Mouse (Mus musculus): ENCODE data around the gene Plekhb2.

The Plekhb2 gene

DNA sequence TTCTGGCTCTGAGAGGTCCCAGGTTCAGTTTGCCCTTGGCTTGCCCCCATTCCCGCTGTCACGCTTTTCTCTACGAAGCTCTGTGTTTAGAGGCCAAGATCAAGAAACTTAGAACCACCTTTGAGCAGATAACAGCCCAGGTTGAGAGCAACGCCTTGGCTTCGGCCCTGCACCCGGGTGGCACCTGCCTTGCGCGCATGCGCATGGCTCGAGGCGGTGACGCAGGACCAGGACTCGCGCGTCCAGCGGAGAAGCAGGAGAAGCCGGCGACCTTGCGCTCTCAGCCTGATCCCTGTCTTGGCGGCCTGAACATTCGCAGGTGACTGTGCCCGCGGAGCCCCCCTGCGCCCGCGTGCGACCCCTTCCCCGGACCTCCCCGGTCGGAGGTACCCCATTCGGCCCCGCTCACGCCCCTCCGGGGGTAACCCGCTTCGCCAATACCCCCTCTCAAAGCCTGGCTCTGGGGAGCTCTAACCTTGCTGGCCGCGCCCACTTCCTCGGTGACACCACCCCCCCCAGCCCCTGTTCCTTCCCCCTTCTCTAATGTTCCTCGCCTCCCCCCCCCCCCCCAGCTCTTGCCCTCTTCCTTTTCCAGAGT lies at the start of gene Plekhb2:
TSS of gene Plekhb2 (plus strand) at position 232 of the 598 bp plus-strand sequence.
- in situ Hi-C loops (cut with MboI; ENCODE audit: low sequenced_read_pairs): loop anchor here (25.0 kb wide), 1 partner anchor 363 kb away; the partner anchor contains the start of gene Prss39

DNA sequence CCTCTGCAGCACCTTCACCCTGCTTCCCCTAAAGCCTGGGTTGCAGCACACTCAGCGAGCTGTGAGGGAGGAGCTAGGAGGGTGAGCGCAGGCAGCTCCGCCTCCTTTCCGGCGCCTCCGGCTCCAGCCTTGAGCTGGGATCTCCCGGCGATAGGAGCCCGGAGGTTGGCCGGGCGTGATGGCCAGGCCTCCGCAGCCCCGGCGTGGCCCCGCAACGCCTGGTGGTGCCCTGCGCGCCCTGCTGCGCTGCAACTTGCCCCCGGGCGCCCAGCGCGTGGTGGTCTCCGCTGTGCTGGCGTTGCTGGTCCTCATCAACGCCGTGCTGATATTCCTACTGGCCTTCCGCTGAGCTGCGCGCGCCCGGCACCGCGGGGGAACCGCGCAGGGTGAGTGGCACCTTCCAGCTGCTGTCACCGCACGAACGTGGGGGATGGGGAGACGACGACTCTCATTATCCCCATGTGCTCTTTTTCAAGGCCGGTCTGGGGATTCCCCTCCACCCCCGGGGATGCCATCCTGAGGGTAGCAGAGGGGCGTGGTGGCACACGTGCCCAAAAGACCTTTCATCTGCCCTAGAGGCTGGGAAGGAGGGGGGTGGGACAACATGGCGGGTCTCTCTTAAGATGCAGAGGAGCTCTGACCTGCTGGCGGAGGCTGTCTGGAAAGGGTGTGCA lies 48.0 kb upstream of the Plekhb2 start:
- in situ Hi-C loops (cut with MboI; ENCODE audit: low sequenced_read_pairs): no loop called here

DNA sequence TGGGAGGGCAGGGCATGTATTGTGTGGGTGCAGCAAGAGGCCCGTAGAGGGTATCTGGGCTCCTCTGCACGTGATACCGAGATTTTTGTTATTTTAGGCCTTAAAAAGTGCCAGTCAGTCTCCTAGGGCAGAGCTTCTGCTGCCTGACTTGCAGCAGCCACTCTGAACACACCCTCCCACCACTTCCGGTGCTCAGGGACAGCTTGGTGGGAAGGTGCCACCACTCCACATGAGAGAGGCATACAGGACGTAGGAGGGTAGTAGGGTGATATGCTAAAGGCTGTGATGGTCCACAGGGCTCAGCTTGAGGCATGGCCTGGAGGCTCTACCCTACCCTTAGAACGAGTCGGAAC lies 47.5 kb upstream of the Plekhb2 start:
- in situ Hi-C loops (cut with MboI; ENCODE audit: low sequenced_read_pairs): no loop called here

DNA sequence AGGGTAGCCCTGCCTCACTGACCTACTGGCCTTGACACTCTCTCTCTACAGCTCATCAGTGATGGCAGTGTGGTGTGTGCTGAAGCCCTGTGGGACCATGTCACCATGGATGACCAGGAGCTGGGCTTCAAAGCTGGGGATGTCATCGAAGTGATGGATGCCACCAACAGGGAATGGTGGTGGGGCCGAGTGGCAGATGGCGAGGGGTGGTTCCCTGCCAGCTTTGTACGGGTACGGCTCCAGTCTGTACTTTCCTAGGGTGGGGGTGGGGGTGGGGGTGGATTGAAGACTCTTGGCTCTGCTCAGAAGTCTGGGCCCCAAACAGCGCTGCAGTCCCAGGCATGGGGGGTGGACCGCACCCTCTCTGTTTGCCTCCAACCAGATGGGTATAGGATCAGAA lies 44.9 kb upstream of the Plekhb2 start:
- in situ Hi-C loops (cut with MboI; ENCODE audit: low sequenced_read_pairs): no loop called here

DNA sequence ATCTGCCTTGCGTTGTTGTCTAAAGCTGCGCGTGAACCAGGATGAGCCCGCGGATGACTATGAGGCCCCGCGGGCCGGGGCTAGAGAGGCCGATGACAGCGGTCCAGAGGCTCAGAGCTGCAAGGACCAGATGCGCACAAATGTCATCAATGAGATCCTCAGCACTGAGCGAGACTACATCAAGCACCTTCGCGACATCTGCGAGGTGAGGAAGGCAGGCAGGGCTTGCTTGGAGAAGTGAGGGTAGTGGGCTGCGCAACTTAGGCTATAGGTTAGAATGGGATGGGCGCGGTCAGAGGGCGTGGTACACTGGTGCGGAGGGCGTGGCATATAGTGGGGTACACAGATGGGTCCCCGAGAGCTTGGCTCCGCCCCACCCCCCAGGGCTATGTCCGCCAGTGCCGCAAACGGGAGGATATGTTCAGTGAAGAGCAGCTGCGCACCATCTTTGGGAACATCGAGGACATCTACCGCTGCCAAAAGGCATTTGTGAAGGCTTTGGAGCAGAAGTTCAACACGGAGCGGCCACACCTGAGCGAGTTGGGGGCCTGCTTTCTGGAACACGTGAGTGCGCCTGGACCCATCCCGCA lies 43.8 kb upstream of the Plekhb2 start:
- in situ Hi-C loops (cut with MboI; ENCODE audit: low sequenced_read_pairs): no loop called here

DNA sequence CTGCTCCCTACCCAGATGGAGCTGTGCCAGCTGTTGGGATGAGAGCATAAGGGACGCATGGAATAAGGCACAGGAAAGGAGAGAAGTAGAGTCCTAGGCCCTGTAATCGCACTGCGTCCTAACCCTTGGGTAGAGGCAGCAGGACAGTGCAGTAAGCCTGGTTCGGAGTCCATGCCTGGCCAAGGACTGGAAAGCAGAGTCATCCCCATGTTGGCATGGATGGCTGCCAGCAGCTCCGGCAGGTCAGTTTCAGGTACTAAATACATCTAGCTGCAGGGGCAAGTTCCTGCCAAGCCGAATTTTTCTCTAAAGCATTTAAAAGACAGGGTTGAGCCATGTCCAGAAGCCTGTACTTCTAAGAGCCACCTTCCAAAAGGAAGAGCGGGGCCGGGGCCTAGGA lies 41.3 kb upstream of the Plekhb2 start:
- in situ Hi-C loops (cut with MboI; ENCODE audit: low sequenced_read_pairs): no loop called here

DNA sequence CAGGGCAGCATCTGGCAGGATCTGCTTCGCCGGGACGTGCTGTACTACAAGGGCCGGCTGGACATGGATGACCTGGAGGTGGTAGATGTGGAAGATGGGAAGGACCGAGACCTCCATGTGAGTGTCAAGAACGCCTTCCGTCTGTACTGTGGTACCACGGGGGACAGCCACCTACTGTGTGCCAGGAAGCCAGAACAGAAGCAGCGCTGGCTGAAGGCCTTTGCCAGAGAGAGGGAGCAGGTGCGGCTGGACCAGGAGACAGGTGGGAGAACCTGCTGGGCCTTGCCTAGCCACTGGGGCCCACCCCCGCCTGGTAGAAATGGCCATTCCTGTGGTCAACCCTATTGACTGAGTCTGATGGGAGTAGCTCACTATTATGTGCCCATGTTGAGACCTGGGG lies 39.5 kb upstream of the Plekhb2 start:
- in situ Hi-C loops (cut with MboI; ENCODE audit: low sequenced_read_pairs): no loop called here

DNA sequence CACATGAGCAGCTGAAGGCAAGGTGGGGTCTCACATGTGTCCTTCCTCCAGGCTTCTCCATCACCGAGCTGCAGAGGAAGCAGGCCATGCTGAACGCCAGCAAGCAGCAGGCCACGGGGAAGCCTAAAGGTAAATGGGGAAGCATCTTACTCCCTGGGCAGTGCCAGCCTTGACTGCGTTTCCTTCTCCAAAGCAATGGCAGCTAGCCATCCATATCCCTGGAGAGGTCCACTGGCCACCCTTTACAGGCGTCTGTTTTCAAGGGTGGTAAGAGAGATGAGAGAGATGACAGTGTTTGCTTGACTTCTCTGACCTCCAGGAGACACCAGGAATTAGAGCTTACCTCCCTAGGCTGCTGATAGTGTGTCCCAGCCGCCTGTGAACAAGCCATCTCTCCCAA lies 38.7 kb upstream of the Plekhb2 start:
- in situ Hi-C loops (cut with MboI; ENCODE audit: low sequenced_read_pairs): no loop called here

DNA sequence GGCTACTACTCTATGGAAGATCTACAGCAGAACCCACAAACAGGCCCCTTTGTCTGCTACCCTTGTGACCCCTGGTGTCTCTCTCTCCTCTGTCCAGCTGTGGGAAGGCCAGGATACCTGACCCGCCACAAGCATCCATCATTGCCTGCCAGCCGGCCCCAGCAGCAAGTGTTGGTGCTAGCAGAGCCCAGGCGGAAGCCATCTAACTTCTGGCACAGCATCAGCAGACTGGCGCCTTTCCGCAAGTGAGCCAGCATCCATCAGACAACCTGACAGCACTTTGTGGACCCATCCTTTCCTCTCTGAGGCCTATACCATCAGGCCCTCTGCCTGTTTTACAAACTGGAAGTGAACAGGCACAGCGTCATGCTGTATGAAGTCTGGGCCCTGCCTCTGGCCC lies 38.2 kb upstream of the Plekhb2 start:
- in situ Hi-C loops (cut with MboI; ENCODE audit: low sequenced_read_pairs): no loop called here

DNA sequence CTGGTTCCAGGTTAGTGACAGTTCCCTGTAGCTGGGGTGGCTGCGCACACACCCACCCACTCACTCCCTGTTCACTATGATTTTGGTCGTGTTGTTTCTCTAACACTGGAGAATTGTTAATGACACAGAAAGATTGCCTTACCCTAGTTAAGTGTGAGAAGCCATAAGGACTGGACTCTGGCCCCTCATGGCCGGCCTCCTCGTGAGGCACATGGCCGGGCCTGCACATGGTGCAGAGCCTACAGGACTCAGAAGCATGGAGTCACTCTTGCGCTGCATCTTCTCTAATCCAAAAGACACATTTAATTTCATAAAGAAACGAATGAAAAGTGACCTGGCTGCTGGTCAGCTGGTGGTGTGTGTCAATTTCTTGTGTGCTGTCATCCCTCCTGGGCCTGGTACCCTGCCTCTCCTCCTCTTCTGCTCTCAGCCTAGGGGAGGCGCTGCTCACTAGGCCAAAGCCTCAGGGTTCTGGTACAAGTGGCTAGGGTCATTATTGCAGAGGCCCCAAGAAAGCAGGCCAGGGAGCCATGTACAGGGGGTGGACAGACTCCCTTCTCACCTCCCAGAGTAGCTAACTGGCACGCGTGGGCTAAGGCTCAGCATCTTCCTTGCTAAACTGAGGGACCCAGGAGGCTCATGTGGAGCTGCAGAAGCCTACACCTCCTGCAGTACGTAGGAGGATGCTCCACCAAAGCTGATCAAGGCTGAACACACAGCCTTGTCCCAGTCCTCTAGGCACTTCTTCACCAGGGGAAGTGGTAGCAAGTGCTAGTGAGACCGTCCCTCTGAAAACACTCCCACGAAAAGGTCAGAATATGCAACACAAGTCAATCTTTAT lies 37.1 kb upstream of the Plekhb2 start:
- in situ Hi-C loops (cut with MboI; ENCODE audit: low sequenced_read_pairs): no loop called here

DNA sequence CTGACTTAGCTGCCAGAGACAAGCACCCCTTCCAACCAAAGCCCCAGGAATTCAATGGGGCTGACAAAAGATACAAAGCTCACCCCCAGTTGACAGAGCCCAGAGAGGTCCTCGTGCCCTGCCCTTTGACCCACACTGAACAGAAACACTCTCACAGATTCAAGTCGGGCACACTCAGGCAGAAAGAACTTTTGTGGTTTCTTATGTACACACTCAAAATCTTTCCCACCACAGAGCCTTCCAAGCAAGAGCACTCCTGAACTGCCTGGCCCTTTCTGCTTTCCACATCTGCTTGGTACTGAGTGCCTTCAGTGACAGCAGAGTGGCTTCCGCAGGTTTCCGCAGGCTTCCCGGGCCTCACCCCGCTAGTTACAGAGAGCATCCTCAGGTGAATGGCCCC lies 33.9 kb upstream of the Plekhb2 start:
- in situ Hi-C loops (cut with MboI; ENCODE audit: low sequenced_read_pairs): no loop called here

DNA sequence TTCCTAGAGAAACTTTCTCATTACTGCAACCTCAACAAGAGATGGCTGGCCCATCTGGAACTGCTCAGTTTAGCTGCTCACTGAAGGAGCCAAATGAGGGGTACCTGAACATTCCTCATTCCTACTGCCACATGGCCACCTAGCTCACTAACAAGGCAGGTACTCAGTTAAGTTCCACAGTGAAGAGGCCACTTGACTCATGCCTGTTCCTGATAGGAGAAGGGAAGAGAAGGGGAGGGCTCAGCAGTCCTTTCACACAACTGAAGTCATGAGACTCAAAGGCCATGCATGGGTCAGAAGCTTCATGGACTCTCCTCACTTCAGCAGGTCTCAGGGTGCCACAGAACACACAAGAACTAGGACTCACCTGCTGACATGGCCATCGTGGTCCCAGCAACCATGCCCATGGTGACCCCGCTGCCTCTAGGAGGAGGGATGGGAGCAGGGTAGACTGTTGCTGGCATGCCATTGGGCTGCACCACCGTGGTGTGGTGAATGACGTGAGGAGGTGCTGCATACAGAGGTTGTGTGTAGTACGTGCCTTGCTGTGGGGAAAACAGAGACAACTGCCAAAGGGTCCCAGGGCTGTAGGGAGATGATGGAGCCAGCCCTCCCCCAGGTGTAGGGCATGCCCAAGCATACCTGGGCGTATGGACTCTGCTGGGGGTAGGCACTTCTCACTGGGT lies 30.4 kb upstream of the Plekhb2 start:
- in situ Hi-C loops (cut with MboI; ENCODE audit: low sequenced_read_pairs): no loop called here

DNA sequence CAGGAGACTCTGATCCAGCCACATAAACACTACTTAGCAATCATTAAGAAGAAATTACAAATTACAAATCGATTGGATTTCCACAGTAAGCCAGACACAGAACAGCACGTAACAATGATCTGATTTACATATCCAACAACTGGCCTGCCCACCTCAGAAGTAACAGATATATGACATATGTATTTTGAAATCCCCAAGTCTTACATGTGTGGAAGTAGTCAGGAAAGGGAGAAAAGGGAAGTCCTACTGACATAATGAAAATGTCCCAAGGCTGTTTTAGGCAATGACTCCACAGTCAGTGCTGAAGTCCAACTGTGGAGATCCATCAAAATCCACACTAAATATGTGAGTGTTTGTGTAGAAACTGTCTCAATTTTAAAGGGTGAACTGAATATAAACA lies 28.4 kb upstream of the Plekhb2 start:
- in situ Hi-C loops (cut with MboI; ENCODE audit: low sequenced_read_pairs): no loop called here

DNA sequence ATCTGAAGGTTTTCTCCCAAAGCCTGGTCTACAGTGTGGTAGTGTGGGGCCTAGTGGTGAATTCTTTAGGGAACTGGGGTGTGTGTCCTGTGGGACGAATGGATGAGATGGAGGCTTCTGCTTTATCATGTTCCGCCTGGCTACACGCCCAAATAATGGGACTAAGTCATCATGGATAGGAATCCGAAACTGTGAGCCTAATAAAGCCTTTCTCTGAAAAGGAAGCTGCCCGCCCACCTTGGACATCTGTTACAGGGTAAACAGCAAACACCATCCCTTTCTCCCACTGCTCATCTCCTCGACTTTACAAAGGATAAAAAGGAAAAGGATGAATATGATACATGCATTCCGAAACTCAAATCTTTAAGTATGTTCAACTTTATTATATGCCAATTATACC lies 27.8 kb upstream of the Plekhb2 start:
- in situ Hi-C loops (cut with MboI; ENCODE audit: low sequenced_read_pairs): no loop called here

DNA sequence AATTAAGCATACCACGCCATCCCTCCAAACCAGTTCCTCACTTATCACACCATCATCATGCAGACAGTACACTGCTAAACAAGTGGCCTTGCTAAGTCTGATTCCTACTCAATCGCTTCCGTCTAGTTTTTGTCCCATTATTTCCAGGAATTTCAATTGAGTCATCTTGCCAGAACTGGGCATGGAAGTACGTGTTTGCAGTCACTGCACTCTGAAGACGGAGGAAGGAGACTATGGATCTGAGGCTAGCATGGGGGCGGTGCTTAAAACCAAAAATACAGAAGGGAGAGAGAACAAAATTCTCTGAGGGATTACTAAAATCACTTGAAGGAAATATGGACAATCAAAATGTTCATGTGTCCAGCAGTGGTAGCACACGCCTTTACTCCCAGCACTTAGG lies 27.0 kb upstream of the Plekhb2 start:
- in situ Hi-C loops (cut with MboI; ENCODE audit: low sequenced_read_pairs): no loop called here

DNA sequence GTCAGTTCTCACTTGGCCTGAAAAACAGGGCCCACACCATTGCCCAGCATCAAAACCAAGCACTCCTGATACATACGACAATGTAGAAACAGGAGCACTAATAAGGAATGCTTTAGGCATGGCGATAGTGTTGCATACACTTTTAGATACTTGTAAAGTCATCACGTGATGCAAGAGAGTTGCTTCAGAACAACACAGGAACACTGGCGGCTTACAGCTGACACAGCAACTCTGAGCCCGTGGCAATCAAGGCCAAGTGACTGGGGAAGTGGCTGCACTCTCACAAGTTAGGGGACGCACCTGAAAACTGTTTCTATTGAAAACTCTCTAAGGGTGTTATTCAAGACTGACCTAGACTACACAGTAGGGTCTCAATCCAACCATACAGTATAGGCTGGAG lies 26.4 kb upstream of the Plekhb2 start:
- in situ Hi-C loops (cut with MboI; ENCODE audit: low sequenced_read_pairs): no loop called here

DNA sequence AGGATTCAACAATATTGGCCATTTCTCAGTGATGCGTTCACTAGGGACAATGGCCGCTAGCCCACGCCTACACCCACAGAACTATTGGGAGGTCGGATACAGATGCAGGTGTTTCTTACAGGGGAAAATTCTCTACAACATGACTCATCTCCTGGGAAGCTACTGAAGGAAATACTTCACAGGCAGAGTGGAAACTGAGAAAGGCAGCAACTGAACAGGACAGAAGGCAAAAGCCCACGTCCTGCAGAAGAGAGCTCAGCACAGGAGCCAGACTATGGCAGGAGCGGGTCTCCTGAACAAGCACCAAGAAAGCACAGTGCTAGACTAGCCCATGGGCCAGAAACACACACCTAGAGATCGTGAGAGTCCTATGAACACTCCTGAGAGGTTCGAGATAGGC lies 25.6 kb upstream of the Plekhb2 start:
- in situ Hi-C loops (cut with MboI; ENCODE audit: low sequenced_read_pairs): no loop called here

DNA sequence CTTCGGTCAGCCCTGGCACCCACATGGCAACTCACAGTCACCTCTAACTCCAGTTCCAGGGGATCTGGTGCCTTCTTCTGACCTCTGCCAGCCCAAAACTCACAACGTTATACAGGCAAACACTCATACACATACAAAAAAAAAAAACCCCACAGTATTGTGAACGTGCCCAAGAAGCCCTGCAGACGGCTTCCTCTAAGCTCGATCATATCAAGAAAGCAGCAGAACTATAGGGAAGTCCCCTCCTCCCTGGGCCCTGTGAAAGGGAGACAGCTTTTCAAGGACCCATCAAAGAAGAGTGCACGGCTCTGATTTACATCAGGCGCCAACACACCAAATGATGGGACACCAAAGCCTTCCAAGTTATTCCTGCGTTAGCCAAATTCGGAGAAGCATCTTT lies 23.9 kb upstream of the Plekhb2 start:
- in situ Hi-C loops (cut with MboI; ENCODE audit: low sequenced_read_pairs): loop anchor here (25.0 kb wide), 1 partner anchor 339 kb away; the partner anchor contains the start of gene Prss39

DNA sequence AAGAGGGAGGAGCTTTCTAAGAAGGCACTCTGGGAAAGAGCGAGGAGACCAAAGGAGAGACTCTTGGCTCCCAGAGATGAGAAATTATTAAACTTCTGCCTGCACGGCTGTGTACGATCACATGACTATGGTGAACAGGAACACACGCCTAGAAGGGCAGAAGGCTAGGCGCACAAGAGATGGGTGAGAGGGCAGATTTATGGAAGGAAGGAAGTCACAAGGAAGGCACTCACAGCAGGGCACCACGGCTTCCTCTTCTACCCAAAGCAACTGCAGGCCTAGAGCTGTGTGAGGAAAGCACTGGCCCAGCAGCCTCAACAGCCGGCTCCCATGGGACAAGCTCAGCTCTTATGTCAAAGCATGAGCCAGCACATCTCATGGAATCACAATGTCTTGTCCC lies 21.9 kb upstream of the Plekhb2 start:
- in situ Hi-C loops (cut with MboI; ENCODE audit: low sequenced_read_pairs): loop anchor here (25.0 kb wide), 1 partner anchor 341 kb away; the partner anchor contains the start of gene Prss39

DNA sequence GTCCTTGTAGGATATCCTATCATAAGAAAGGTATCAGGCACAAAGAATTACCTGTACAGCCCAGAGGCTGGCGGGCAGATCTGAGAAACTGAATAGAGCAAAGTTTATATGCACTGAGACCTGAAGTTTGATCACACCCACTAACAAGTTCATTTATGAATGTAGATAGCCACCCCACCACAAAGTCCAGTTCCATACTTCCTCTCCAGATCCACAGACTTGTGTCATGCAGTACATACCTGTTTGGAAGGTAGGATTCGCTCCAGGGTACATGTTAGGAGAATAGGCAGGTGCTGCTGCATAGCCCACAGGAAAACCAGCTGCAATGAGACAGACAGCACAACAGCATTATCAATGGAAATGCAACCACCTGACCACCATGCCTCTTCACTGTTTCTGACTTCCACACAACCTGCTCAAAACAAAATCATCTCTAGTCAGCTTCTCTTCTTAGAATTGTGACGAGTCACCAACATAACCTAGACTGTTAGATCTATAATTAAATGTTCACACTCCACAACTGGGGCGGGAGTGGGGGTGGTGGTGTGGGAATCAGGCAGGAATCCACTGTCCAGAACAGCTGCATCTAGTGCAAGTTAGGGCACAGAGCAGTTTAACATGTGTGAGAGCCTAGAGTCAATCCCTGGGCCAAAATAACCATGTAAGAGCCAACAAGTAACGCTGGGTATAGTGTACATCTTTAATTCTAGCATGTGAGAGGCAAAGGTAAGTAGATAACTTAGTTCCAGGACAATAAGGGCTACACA lies 21.1 kb upstream of the Plekhb2 start:
- in situ Hi-C loops (cut with MboI; ENCODE audit: low sequenced_read_pairs): loop anchor here (25.0 kb wide), 1 partner anchor 341 kb away; the partner anchor contains the start of gene Prss39

Data from CH12F3 (cell line).